ENCODE assay signal across 9 mouse cellular contexts in genomic region chr7:24954450-24954849, GRCm38 (mm10). TPM values are rescaled to one million over a fixed set of nuclear protein-coding genes. Genes with fewer than 3 reads are reported as not detected.
DNase-seq lines count a peak whose midpoint lies in the region; ATAC-seq lines count a peak whose summit lies in the region.
"Had no signal": no experiment of that assay in that cellular context is flagged by ENCODE, and none has a peak within 500 bp of the region (broad histone marks: within the 10 kb centered on the region; RNA-seq: fewer than 3 reads in every experiment).

No protein-coding gene starts in this region.

- H3K36me3 ChIP-seq in forebrain, embryonic 14.5 days (ENCODE audit: control insufficient read depth, insufficient read depth, low read length) = no peaks in the 10 kb centered on the region
- H3K36me3 ChIP-seq in limb, embryonic 15.5 days = no peaks in the 10 kb centered on the region
- no peaks in the 10 kb centered on the region for H3K36me3 ChIP-seq in neural tube, embryonic 15.5 days

- H3K4me3 ChIP-seq in forebrain, embryonic 14.5 days (ENCODE audit: low read depth, low read length) = peak overlapping the region; percentile 30
- H3K4me3 ChIP-seq in limb, embryonic 15.5 days = peak overlapping the region; percentile 44
- peak overlapping the region; percentile 37 for H3K4me3 ChIP-seq in neural tube, embryonic 15.5 days (replicated peaks)

- peak overlapping the region; percentile 57 for H3K9ac ChIP-seq in forebrain, embryonic 14.5 days (ENCODE audit: low read length)
- peak overlapping the region; percentile 26 for H3K9ac ChIP-seq in limb, embryonic 15.5 days
- H3K9ac ChIP-seq in neural tube, embryonic 15.5 days (replicated peaks) = peak overlapping the region; percentile 33; the same call in 1 of the 2 replicates

- H3K4me2 ChIP-seq in forebrain, embryonic 14.5 days (ENCODE audit: low read length) = peak overlapping the region; percentile 62
- H3K4me2 ChIP-seq in limb, embryonic 15.5 days = peak overlapping the region; percentile 65
- H3K4me2 ChIP-seq in neural tube, embryonic 15.5 days = peak overlapping the region; percentile 62

- H3K27me3 ChIP-seq in forebrain, embryonic 14.5 days (replicated peaks; ENCODE audit: control insufficient read depth, insufficient read depth, low read length) = peaks cover 68% of the 10 kb centered on the region
- H3K27me3 ChIP-seq in limb, embryonic 15.5 days = peaks cover 79% of the 10 kb centered on the region
- H3K27me3 ChIP-seq in neural tube, embryonic 15.5 days (replicated peaks) = peaks cover 64% of the 10 kb centered on the region

- H3K4me1 ChIP-seq in forebrain, embryonic 14.5 days (ENCODE audit: control insufficient read depth, insufficient read depth, low read length) = no peaks in the 10 kb centered on the region
- peaks cover 20% of the 10 kb centered on the region for H3K4me1 ChIP-seq in limb, embryonic 15.5 days
- peaks cover 41% of the 10 kb centered on the region for H3K4me1 ChIP-seq in neural tube, embryonic 15.5 days

- peak; percentile 22 for DNase-seq in ovary, postnatal 14 days (ENCODE audit: low spot score)
- no peak for DNase-seq in ovary, postnatal 10 days (ENCODE audit: low spot score)
- DNase-seq in forebrain, embryonic 14.5 days (ENCODE audit: low spot score) = no peak
- no peak for DNase-seq in cerebellum, adult 11-12 months

- 2% methylated on average over 27 of the region's 30 CpGs for WGBS in forebrain, embryonic 14.5 days
- 1% methylated on average over 24 of the region's 30 CpGs for WGBS in limb, embryonic 15.5 days
- under 1% methylated on average over 30 of the region's 30 CpGs for WGBS in neural tube, embryonic 15.5 days

- H3K9me3 ChIP-seq in forebrain, embryonic 14.5 days (replicated peaks; ENCODE audit: control insufficient read depth, low read length) = no peaks in the 10 kb centered on the region
- no peaks in the 10 kb centered on the region; the same call in 1 of the 2 replicates for H3K9me3 ChIP-seq in limb, embryonic 15.5 days
- H3K9me3 ChIP-seq in neural tube, embryonic 15.5 days (replicated peaks) = no peaks in the 10 kb centered on the region

- ATAC-seq in forebrain, embryonic 14.5 days = 0 out of 2 replicates have a peak, but pooled peaks have one; percentile 37
- 0 out of 2 replicates have a peak, but pooled peaks have one; percentile 27 for ATAC-seq in limb, embryonic 15.5 days (ENCODE audit: insufficient number of reproducible peaks, low FRiP score, low TSS enrichment, low read depth)
- ATAC-seq in neural tube, embryonic 15.5 days (ENCODE audit: low FRiP score) = no peak; the same call in 1 of the 2 replicates
- ATAC-seq in erythroid progenitor cell, adult 5-6 weeks (replicated peaks; ENCODE audit: low FRiP score, poor library complexity, severe bottlenecking) = no peak
- no peak for ATAC-seq in frontal cortex, adult (ENCODE audit: low TSS enrichment)

- no peak overlapping the region for H3K27ac ChIP-seq in forebrain, embryonic 14.5 days (ENCODE audit: low read depth, low read length)
- H3K27ac ChIP-seq in limb, embryonic 15.5 days = no peak overlapping the region
- H3K27ac ChIP-seq in neural tube, embryonic 15.5 days (replicated peaks) = no peak overlapping the region

RNA-seq across cellular contexts. Expression of gene Gm4881, which starts 10.2 kb away (rescaled TPM):
- 0.70 and 1.1 TPM in 2 replicates for polyA plus RNA-seq in forebrain, embryonic 14.5 days (2014; fragmentation: Nextera tagmentation; extraction: Ambion mirVana)
- not detected in 2 replicates for polyA plus RNA-seq in limb, embryonic 15.5 days (2015; fragmentation: Nextera tagmentation; extraction: Ambion mirVana)
- polyA plus RNA-seq in neural tube, embryonic 15.5 days (2015; fragmentation: Nextera tagmentation; extraction: Ambion mirVana) = 0.98 and 2.0 TPM in 2 replicates
- total RNA-seq in erythroid progenitor cell, adult 5-6 weeks (2015; ENCODE audit: low replicate concordance) = not detected in 2 replicates
- total RNA-seq in erythroid progenitor cell, adult 5-6 weeks (2017; ENCODE audit: low replicate concordance) = not detected in 2 replicates
- polyA plus RNA-seq: cortical plate, adult 2 months had no signal

RNA-seq across cellular contexts. Expression of gene Rabac1, which starts 18.1 kb away (rescaled TPM):
- 240 and 248 TPM in 2 replicates for polyA plus RNA-seq in forebrain, embryonic 14.5 days (2014; fragmentation: Nextera tagmentation; extraction: Ambion mirVana)
- 209 and 233 TPM in 2 replicates for polyA plus RNA-seq in limb, embryonic 15.5 days (2015; fragmentation: Nextera tagmentation; extraction: Ambion mirVana)
- polyA plus RNA-seq in neural tube, embryonic 15.5 days (2015; fragmentation: Nextera tagmentation; extraction: Ambion mirVana) = 297 and 336 TPM in 2 replicates
- total RNA-seq in erythroid progenitor cell, adult 5-6 weeks (2015; ENCODE audit: low replicate concordance) = 8.3 and 8.8 TPM in 2 replicates
- 7.3 and 18.0 TPM in 2 replicates for total RNA-seq in erythroid progenitor cell, adult 5-6 weeks (2017; ENCODE audit: low replicate concordance)

RNA-seq across cellular contexts. Expression of gene Atp1a3, which starts 51.3 kb away (rescaled TPM):
- polyA plus RNA-seq in forebrain, embryonic 14.5 days (2014; fragmentation: Nextera tagmentation; extraction: Ambion mirVana) = 122 and 183 TPM in 2 replicates
- polyA plus RNA-seq in limb, embryonic 15.5 days (2015; fragmentation: Nextera tagmentation; extraction: Ambion mirVana) = 0.97 and 1.5 TPM in 2 replicates
- 538 and 586 TPM in 2 replicates for polyA plus RNA-seq in neural tube, embryonic 15.5 days (2015; fragmentation: Nextera tagmentation; extraction: Ambion mirVana)
- 5.4 and 15.1 TPM in 2 replicates for total RNA-seq in erythroid progenitor cell, adult 5-6 weeks (2015; ENCODE audit: low replicate concordance)
- total RNA-seq in erythroid progenitor cell, adult 5-6 weeks (2017; ENCODE audit: low replicate concordance) = 3.3 TPM in 1 of 2 replicates, not detected in the other

RNA-seq across cellular contexts. Expression of gene Arhgef1, which starts 51.7 kb away (rescaled TPM):
- polyA plus RNA-seq in forebrain, embryonic 14.5 days (2014; fragmentation: Nextera tagmentation; extraction: Ambion mirVana) = 26.9 and 41.3 TPM in 2 replicates
- 110 and 122 TPM in 2 replicates for polyA plus RNA-seq in limb, embryonic 15.5 days (2015; fragmentation: Nextera tagmentation; extraction: Ambion mirVana)
- polyA plus RNA-seq in neural tube, embryonic 15.5 days (2015; fragmentation: Nextera tagmentation; extraction: Ambion mirVana) = 78.5 and 85.3 TPM in 2 replicates
- 36.4 and 59.1 TPM in 2 replicates for total RNA-seq in erythroid progenitor cell, adult 5-6 weeks (2015; ENCODE audit: low replicate concordance)
- total RNA-seq in erythroid progenitor cell, adult 5-6 weeks (2017; ENCODE audit: low replicate concordance) = 35.8 and 40.3 TPM in 2 replicates

RNA-seq across cellular contexts. Expression of gene Cd79a, which starts 57.3 kb away (rescaled TPM):
- not detected in 2 replicates for polyA plus RNA-seq in forebrain, embryonic 14.5 days (2014; fragmentation: Nextera tagmentation; extraction: Ambion mirVana)
- 0.72 and 0.78 TPM in 2 replicates for polyA plus RNA-seq in limb, embryonic 15.5 days (2015; fragmentation: Nextera tagmentation; extraction: Ambion mirVana)
- polyA plus RNA-seq in neural tube, embryonic 15.5 days (2015; fragmentation: Nextera tagmentation; extraction: Ambion mirVana) = 0.35 and 0.45 TPM in 2 replicates
- 56.2 and 74.6 TPM in 2 replicates for total RNA-seq in erythroid progenitor cell, adult 5-6 weeks (2015; ENCODE audit: low replicate concordance)
- 12.7 and 14.7 TPM in 2 replicates for total RNA-seq in erythroid progenitor cell, adult 5-6 weeks (2017; ENCODE audit: low replicate concordance)

Comparison
In these comparisons a context has a peak if more than half of its experiments do, and no peak if none do; other contexts are left out.
1. ATAC-seq: peak in forebrain, embryonic 14.5 days (single experiment) and limb, embryonic 15.5 days (single experiment); none in neural tube, embryonic 15.5 days (single experiment), erythroid progenitor cell, adult 5-6 weeks (single experiment) and frontal cortex, adult (single experiment).
2. RNA of gene Atp1a3, which starts 51.3 kb away (polyA plus RNA-seq): 538 to 586 TPM in neural tube, embryonic 15.5 days and 122 to 183 TPM in forebrain, embryonic 14.5 days; 0.97 to 1.5 TPM in limb, embryonic 15.5 days; every median in the first group is over 10 times any median in the second.
3. Peak in every context shown above with its lines, with median percentiles within 50 percentile points of each other: H3K4me2 ChIP-seq, H3K4me3 ChIP-seq and H3K9ac ChIP-seq.